Mouse (Mus musculus) kidney, adult 2 months (tissue): ENCODE data around the gene Ifrd1. TPM values are rescaled to one million over a fixed set of nuclear protein-coding genes. Genes with fewer than 3 reads are reported as not detected.

Experiments used
- DNase-seq: peaks from one replicate; pipeline ENCODE4 v3.0.0; 2021
- H3K27ac ChIP-seq: fragments of 200-500 bp; 2 replicates; pipeline ENCODE4 v1.5.1; 2012; ENCODE audit warnings: low read depth, low read length, control low read depth, inconsistent platforms; ENCODE audit not compliant: insufficient read depth
- H3K27me3 ChIP-seq: fragments of 200-500 bp; replicated peaks from 2 replicates; pipeline ENCODE4 v1.6.1; 2012; ENCODE audit warnings: mild to moderate bottlenecking, moderate library complexity, low read length, inconsistent platforms; ENCODE audit not compliant: control insufficient read depth, insufficient read depth
- H3K36me3 ChIP-seq: fragments of 200-500 bp; 2 replicates; pipeline ENCODE4 v1.6.1; 2012; ENCODE audit warnings: mild to moderate bottlenecking, moderate library complexity, low read length, inconsistent platforms; ENCODE audit not compliant: control insufficient read depth, insufficient read depth
- H3K4me1 ChIP-seq: fragments of 200-500 bp; 2 replicates; pipeline ENCODE4 v1.6.1; 2011; ENCODE audit warnings: low read length; ENCODE audit not compliant: control insufficient read depth, insufficient read depth
- H3K4me3 ChIP-seq: fragments of 200-500 bp; 2 replicates; pipeline ENCODE4 v1.5.1; 2011; ENCODE audit warnings: mild to moderate bottlenecking, low read depth, low read length, control low read depth; ENCODE audit not compliant: insufficient read depth
- CTCF ChIP-seq: fragments of 200-500 bp; conservative IDR thresholded peaks from 2 replicates; pipeline ENCODE4 v1.5.1; 2011; ENCODE audit warnings: low read depth, mild to moderate bottlenecking, control low read depth, low read length, moderate library complexity, mixed read lengths; ENCODE audit not compliant: insufficient read depth, insufficient read length
- POLR2A ChIP-seq: fragments of 200-500 bp; IDR thresholded peaks from one replicate; pipeline ENCODE4 v1.6.1; 2011; ENCODE audit warnings: low read depth, low read length, control low read depth
- WGBS: fragments of 180-500 bp; shearing (Covaris S2); methylation state at CpG from one replicate; pipeline ENCODE4 v1.1.7; 2018; 5-methylcytosine and 5-hydroxymethylcytosine counted together
- polyA plus RNA-seq: library from polyadenylated mRNA; depleted of rRNA; stranded (reverse); fragments of >200 nt; gene quantifications from 2 replicates; pipeline ENCODE4 v1.2.3, GENCODE M21; 2012

The Ifrd1 gene
- polyA plus RNA-seq, 1 experiment = 8.2 TPM

DNA sequence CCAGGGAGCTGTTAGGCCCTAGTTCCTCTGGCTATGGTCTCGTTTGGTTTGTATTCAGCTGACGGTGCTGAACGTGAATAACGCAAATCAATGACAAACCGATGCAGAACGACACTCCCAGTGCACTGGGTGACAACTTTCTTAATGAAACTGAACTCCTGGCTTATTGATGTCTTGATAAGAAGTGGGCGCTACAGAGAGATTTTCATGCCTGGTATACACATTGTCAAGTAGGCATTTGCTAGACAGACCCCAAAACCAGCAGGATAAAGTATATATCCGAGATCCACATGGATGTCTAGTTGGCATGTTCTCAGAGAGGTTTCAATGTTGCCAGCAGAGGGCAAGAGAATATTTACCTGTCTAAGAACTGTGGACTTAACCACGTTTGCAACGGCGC lies 6.4 kb upstream of the Ifrd1 start:
- peak; percentile 32 for DNase-seq

DNA sequence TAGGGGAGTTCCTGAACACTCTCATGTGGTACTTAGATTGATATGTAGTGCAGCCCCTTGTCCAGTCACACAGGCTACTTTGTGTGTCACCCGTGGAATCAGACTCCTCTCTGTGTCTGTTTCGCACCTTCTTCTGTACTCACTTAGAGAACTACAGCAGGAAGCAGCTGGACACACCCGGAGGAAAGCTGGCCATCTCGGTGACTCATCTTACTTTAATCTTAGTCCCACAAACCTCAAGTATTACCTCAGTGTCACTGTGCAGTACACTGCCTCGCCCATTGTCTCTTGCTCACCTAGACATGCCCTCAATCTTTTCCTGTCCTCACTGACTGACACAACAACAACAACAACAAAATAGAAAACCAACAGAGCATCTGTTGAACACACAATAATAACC lies 4.9 kb upstream of the Ifrd1 start:
- no peak for DNase-seq
- no peak for TF ChIP-seq POLR2A
- TF ChIP-seq CTCF = no peak
- no peaks in the 10 kb centered on the region; the same call in 1 of the 2 replicates for H3K4me1 ChIP-seq
- H3K27me3 ChIP-seq = no peaks in the 10 kb centered on the region
- H3K36me3 ChIP-seq = no peaks in the 10 kb centered on the region
- WGBS = 67% methylated on average over 5 of the region's 5 CpGs
- no peak overlapping the region for H3K27ac ChIP-seq
- H3K4me3 ChIP-seq = no peak overlapping the region

More for the DNA sequence above, 6.4 kb upstream of the Ifrd1 start:
- TF ChIP-seq CTCF = 0 out of 2 replicates have a peak, but pooled peaks have one; percentile 3
- no peak for TF ChIP-seq POLR2A
- H3K27ac ChIP-seq = no peak overlapping the region
- H3K4me3 ChIP-seq = no peak overlapping the region
- no peaks in the 10 kb centered on the region for H3K4me1 ChIP-seq
- 73% methylated on average over 11 of the region's 11 CpGs for WGBS
- no peaks in the 10 kb centered on the region for H3K27me3 ChIP-seq
- no peaks in the 10 kb centered on the region for H3K36me3 ChIP-seq

GRCm38 (mm10) chr12:40250256-40250655 lies 2.0 kb upstream of the Ifrd1 start:
- Histone ChIP-seq H3K36me3 (no peaks in the 10 kb centered on the region), H3K27ac (no peak overlapping the region), H3K4me1 (no peaks in the 10 kb centered on the region; the same call in 1 of the 2 replicates), H3K27me3 (no peaks in the 10 kb centered on the region), H3K4me3 (no peak overlapping the region)
- DNase-seq = no peak
- no peak for TF ChIP-seq POLR2A

GRCm38 (mm10) chr12:40247976-40248375 lies 328 bp downstream of the Ifrd1 start:
- peak; percentile 43 for DNase-seq
- 65% methylated on average over 6 of the region's 6 CpGs for WGBS
- no peaks in the 10 kb centered on the region for H3K36me3 ChIP-seq
- no peak for TF ChIP-seq POLR2A
- no peak for TF ChIP-seq CTCF
- H3K4me3 ChIP-seq = no peak overlapping the region
- no peaks in the 10 kb centered on the region; the same call in 1 of the 2 replicates for H3K4me1 ChIP-seq
- H3K27ac ChIP-seq = no peak overlapping the region
- no peaks in the 10 kb centered on the region for H3K27me3 ChIP-seq

DNA sequence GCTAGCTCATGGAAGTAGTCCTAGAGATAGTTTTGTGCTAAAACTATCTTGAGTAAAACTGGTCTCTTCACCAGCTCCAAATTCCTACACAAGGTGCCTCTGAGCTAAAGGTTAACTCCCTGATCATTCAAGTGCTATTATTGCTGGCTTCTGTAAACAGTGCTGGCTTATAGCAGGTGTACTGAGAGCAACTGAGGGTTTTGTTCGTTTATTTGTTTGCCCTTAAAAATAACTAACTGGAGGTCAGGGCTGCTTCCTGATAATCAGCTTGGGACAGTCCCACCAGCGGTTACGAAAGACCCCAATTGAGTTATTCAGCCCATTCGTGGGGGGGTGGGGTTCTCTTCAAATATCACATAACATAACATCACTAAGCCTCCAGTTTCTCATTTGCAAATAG lies 920 bp downstream of the Ifrd1 start:
- Histone ChIP-seq H3K27ac (peak overlapping the region; percentile 67; the same call in 1 of the 2 replicates), H3K4me3 (no peak overlapping the region), H3K36me3 (no peaks in the 10 kb centered on the region), H3K4me1 (no peaks in the 10 kb centered on the region; the same call in 1 of the 2 replicates), H3K27me3 (no peaks in the 10 kb centered on the region)
- no peak for TF ChIP-seq CTCF
- DNase-seq = no peak
- WGBS = 62% methylated on average over 4 of the region's 4 CpGs

DNA sequence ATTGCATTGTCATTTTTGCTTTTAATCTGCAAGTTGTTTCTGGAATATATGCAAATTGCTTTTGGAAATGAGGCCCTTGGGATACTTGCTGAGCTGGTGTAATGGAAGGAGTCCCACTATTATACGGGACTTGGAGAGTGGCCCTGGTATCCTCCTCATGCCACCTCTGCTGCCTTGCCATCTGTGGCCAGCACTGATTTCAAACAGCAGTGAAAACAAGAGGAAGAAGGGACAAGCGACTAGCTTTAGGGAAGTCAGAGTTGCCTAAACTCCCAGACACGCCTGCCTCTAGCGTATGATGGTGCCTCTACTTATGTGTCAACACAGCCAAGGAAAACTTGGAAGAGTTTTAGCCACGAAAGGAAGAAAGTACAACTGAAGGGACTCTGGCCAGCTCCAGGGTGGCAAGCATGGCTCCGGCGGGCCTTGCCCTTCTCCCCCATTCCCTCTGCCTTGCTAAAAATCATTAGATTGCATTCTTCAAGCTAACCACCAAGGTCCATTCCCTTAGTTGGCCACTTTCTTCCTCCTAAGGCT lies 2.8 kb downstream of the Ifrd1 start:
- H3K27ac ChIP-seq = no peak overlapping the region
- no peaks in the 10 kb centered on the region for H3K36me3 ChIP-seq
- DNase-seq = no peak
- 90% methylated on average over 7 of the region's 7 CpGs for WGBS
- no peaks in the 10 kb centered on the region for H3K27me3 ChIP-seq
- TF ChIP-seq POLR2A = no peak
- no peak for TF ChIP-seq CTCF
- H3K4me3 ChIP-seq = no peak overlapping the region
- H3K4me1 ChIP-seq = no peaks in the 10 kb centered on the region; the same call in 1 of the 2 replicates

DNA sequence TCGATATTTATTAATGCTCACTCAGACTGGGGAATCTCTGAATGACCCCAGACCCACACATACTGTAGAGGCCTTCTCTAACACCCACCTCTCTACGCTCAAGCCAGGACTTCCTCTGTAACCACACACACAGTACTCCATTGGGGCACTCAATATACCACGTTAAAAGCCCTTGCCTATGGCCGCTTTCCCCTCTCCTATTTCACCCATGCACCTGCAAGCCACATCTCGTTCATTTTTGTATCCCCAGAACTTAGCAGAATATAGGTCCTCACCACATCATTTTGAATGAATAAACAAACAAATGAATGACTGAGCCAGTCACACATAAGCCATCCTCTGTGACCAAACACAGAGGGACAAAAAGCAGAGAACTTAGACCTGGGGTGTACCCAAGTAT lies 3.4 kb downstream of the Ifrd1 start:
- no peak overlapping the region for H3K4me3 ChIP-seq
- no peaks in the 10 kb centered on the region for H3K27me3 ChIP-seq
- TF ChIP-seq CTCF = no peak
- TF ChIP-seq POLR2A = no peak
- H3K4me1 ChIP-seq = no peaks in the 10 kb centered on the region; the same call in 1 of the 2 replicates
- 95% methylated on average over 5 of the region's 5 CpGs for WGBS
- no peak overlapping the region for H3K27ac ChIP-seq
- no peak for DNase-seq
- H3K36me3 ChIP-seq = no peaks in the 10 kb centered on the region

GRCm38 (mm10) chr12:40243821-40244221 lies 4.5 kb downstream of the Ifrd1 start:
- no peak overlapping the region for H3K27ac ChIP-seq
- WGBS = 52% methylated on average over 11 of the region's 11 CpGs
- TF ChIP-seq POLR2A (no peak), CTCF (no peak)
- no peaks in the 10 kb centered on the region; the same call in 1 of the 2 replicates for H3K4me1 ChIP-seq
- DNase-seq = peak; percentile 54
- H3K36me3 ChIP-seq = no peaks in the 10 kb centered on the region
- no peaks in the 10 kb centered on the region for H3K27me3 ChIP-seq
- H3K4me3 ChIP-seq = no peak overlapping the region
